Mouse (Mus musculus): ENCODE measurements around the gene Olfr221.

GRCm38 (mm10) chr14:51996866-51997265, 45.4 kb downstream of the Olfr221 start:
- TF ChIP-seq POLR2A (IDR thresholded peaks at IDR 0.05; ENCODE audit: borderline replicate concordance, extremely low read depth, insufficient read depth, insufficient read length, poor library complexity, severe bottlenecking) (no peak), CTCF (IDR thresholded peaks at IDR 0.05; ENCODE audit: borderline replicate concordance, extremely low read depth, insufficient read depth, insufficient read length) (no peak)

All from brain, embryonic 14.5 days (tissue).